Mouse (Mus musculus) brain, embryonic 14.5 days (tissue): ENCODE data around the gene Vmn1r114. TPM values are rescaled to one million over a fixed set of nuclear protein-coding genes. Genes with fewer than 3 reads are reported as not detected.
"Not testable (repeated sequence)": the region's sequence is repeated elsewhere in the genome, so short reads cannot be mapped to it uniquely, and the experiment has no call there.

Experiments used
- DNase-seq: peaks from one replicate; pipeline ENCODE4 v3.0.0-alpha.2; 2011; ENCODE audit warnings: low read depth
- polyA plus RNA-seq: library from polyadenylated mRNA; depleted of rRNA; stranded (reverse); fragments of >200 nt; gene quantifications from 2 replicates; pipeline ENCODE4 v1.2.3, GENCODE M21; 2012; rRNA removed

Vmn1r114 gene
- not detected in 2 replicates for polyA plus RNA-seq

DNA sequence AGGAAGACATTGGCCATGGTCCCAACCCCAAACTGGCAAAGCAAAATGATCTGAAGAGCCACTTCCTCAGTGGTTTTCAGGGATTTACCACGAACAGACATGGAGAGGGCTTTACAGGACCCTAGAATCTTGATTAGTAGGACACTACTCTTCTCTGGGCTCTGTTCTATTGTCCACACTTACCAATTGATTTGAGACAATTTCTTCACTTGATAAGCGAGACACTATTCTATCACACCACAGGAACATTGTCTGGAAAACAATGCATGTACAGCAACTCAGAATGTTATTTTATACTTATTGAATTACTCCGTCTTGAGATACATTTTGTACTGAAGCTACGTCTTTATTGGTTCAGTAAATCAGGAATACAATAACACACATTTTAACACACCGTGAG is at the start of gene Vmn1r114:
TSS of gene Vmn1r114 (minus strand) at position 101 of the 400 bp plus-strand sequence.
- DNase-seq: not testable (repeated sequence)

- DNase-seq: not testable (repeated sequence)
Observed at GRCm38 (mm10) chr7:20844885-20845284, 32.9 kb upstream of the Vmn1r114 start, which contains the start of gene Vmn1r115. Gene Vmn1r115, minus strand, starts transcription at chr7:20844985.

- DNase-seq: not testable (repeated sequence)
Observed at GRCm38 (mm10) chr7:20786985-20787384, 25.0 kb downstream of the Vmn1r114 start, which contains the start of gene Vmn1r113. Gene Vmn1r113, plus strand, starts transcription at chr7:20787285.

DNA sequence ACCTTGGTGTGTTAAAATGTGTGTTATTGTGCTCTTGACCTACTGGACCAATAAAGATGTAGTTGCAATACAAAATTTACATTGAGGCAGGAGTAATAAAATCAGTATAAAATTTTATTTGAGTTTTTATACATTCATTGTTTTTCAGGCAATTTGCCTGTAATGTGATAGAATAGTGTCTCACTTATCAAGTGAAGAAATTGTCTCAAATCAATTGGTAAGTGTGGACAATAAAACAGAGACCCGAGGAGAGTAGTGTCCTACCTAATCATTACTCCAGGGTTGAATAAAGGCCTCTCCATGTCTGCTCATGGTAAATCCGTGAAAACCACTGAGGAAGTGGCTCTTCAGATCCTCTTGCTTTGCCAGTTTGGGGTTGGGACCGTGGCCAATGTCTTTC is 41.1 kb downstream of the Vmn1r114 start, which contains the start of gene Vmn1r112:
TSS of gene Vmn1r112 (plus strand) at position 301 of the 400 bp plus-strand sequence.
- DNase-seq: not testable (repeated sequence)

Other genes with a start within 250 kb of the Vmn1r114 start
- gene Gm4141, start 235.9 kb downstream of the Vmn1r114 start, polyA plus RNA-seq: not detected in 2 replicates
- gene Gm4513, start 213.2 kb downstream of the Vmn1r114 start, polyA plus RNA-seq: not detected in 2 replicates
- not detected in 2 replicates for gene Vmn1r107, start 143.3 kb downstream of the Vmn1r114 start, polyA plus RNA-seq
- gene Vmn1r111, start 109.0 kb downstream of the Vmn1r114 start, polyA plus RNA-seq: not detected in 2 replicates
- not detected in 2 replicates for gene Gm10668, start 81.6 kb downstream of the Vmn1r114 start, polyA plus RNA-seq
- not detected in 2 replicates for gene Vmn1r112, start 41.0 kb downstream of the Vmn1r114 start, polyA plus RNA-seq
- not detected in 2 replicates for gene Vmn1r113, start 24.9 kb downstream of the Vmn1r114 start, polyA plus RNA-seq
- not detected in 2 replicates for gene Vmn1r115, start 32.8 kb upstream of the Vmn1r114 start, polyA plus RNA-seq
- not detected in 2 replicates for gene Vmn1r116, start 60.1 kb upstream of the Vmn1r114 start, polyA plus RNA-seq
- not detected in 2 replicates for gene Vmn1r117, start 71.9 kb upstream of the Vmn1r114 start, polyA plus RNA-seq
- gene Vmn1r118, start 100.2 kb upstream of the Vmn1r114 start, polyA plus RNA-seq: not detected in 2 replicates
- not detected in 2 replicates for gene Vmn1r119, start 200.3 kb upstream of the Vmn1r114 start, polyA plus RNA-seq
- gene Vmn1r120, start 241.6 kb upstream of the Vmn1r114 start, polyA plus RNA-seq: not detected in 2 replicates